Mouse (Mus musculus): ENCODE data around the gene Arl13b. TPM values are rescaled to one million over a fixed set of nuclear protein-coding genes. Genes with fewer than 3 reads are reported as not detected.
A peak's percentile ranks its signal among the peaks of the same experiment; 100 is the strongest.

Gene Arl13b
- polyA plus RNA-seq, 1 experiment = 3.1 TPM

GRCm38 (mm10) chr16:62807249-62807979 is 39.4 kb downstream of the Arl13b start:
- TF ChIP-seq CTCF (IDR thresholded peaks at IDR 0.05; ENCODE audit: control insufficient read depth, insufficient read depth, low read length) (no peak), POLR2A (IDR thresholded peaks at IDR 0.05; ENCODE audit: borderline replicate concordance, control insufficient read depth, low read depth, low read length) (no peak)
- 54% methylated on average over 8 of the region's 8 CpGs for WGBS
- peaks cover 1% of the 10 kb centered on the region; the same call in 1 of the 2 replicates for H3K4me1 ChIP-seq (ENCODE audit: control insufficient read depth, insufficient read depth, low read length)
- no peak overlapping the region for H3K27ac ChIP-seq (ENCODE audit: control insufficient read depth, insufficient read depth, low read depth, low read length, poor library complexity)
- H3K4me3 ChIP-seq (replicated peaks; ENCODE audit: control insufficient read depth, low read depth, low read length) = no peak overlapping the region

GRCm38 (mm10) chr16:62804621-62805020 is 42.2 kb downstream of the Arl13b start:
- no peak overlapping the region for H3K27ac ChIP-seq (ENCODE audit: control insufficient read depth, insufficient read depth, low read depth, low read length, poor library complexity)
- 85% methylated on average over 3 of the region's 3 CpGs for WGBS
- H3K4me1 ChIP-seq (ENCODE audit: control insufficient read depth, insufficient read depth, low read length) = peaks cover 1% of the 10 kb centered on the region
- no peak overlapping the region for H3K4me3 ChIP-seq (replicated peaks; ENCODE audit: control insufficient read depth, low read depth, low read length)
- no peak for TF ChIP-seq CTCF (IDR thresholded peaks at IDR 0.05; ENCODE audit: control insufficient read depth, insufficient read depth, low read length)
- TF ChIP-seq POLR2A (IDR thresholded peaks at IDR 0.05; ENCODE audit: borderline replicate concordance, control insufficient read depth, low read depth, low read length) = no peak

- Histone ChIP-seq H3K27ac (ENCODE audit: control insufficient read depth, insufficient read depth, low read depth, low read length, poor library complexity) (no peak overlapping the region), H3K4me1 (ENCODE audit: control insufficient read depth, insufficient read depth, low read length) (peaks cover 3% of the 10 kb centered on the region), H3K4me3 (replicated peaks; ENCODE audit: control insufficient read depth, low read depth, low read length) (no peak overlapping the region)
- WGBS = 66% methylated on average over 3 of the region's 3 CpGs
- TF ChIP-seq POLR2A (IDR thresholded peaks at IDR 0.05; ENCODE audit: borderline replicate concordance, control insufficient read depth, low read depth, low read length) (no peak), CTCF (IDR thresholded peaks at IDR 0.05; ENCODE audit: control insufficient read depth, insufficient read depth, low read length) (no peak)
These were observed 47.0 kb downstream of the Arl13b start for GRCm38 (mm10) chr16:62799839-62800238.

GRCm38 (mm10) chr16:62799426-62799825 is 47.4 kb downstream of the Arl13b start:
- no peak overlapping the region for H3K4me3 ChIP-seq (replicated peaks; ENCODE audit: control insufficient read depth, low read depth, low read length)
- H3K4me1 ChIP-seq (ENCODE audit: control insufficient read depth, insufficient read depth, low read length) = peaks cover 3% of the 10 kb centered on the region
- 79% methylated on average over 4 of the region's 4 CpGs for WGBS
- TF ChIP-seq POLR2A (IDR thresholded peaks at IDR 0.05; ENCODE audit: borderline replicate concordance, control insufficient read depth, low read depth, low read length) (no peak), CTCF (IDR thresholded peaks at IDR 0.05; ENCODE audit: control insufficient read depth, insufficient read depth, low read length) (no peak)
- no peak overlapping the region for H3K27ac ChIP-seq (ENCODE audit: control insufficient read depth, insufficient read depth, low read depth, low read length, poor library complexity)

- 59% methylated on average over 3 of the region's 3 CpGs for WGBS
- H3K27ac ChIP-seq (ENCODE audit: control insufficient read depth, insufficient read depth, low read depth, low read length, poor library complexity) = no peak overlapping the region
- TF ChIP-seq CTCF (IDR thresholded peaks at IDR 0.05; ENCODE audit: control insufficient read depth, insufficient read depth, low read length) = no peak
- no peak for TF ChIP-seq POLR2A (IDR thresholded peaks at IDR 0.05; ENCODE audit: borderline replicate concordance, control insufficient read depth, low read depth, low read length)
- H3K4me1 ChIP-seq (ENCODE audit: control insufficient read depth, insufficient read depth, low read length) = peaks cover 3% of the 10 kb centered on the region
- H3K4me3 ChIP-seq (replicated peaks; ENCODE audit: control insufficient read depth, low read depth, low read length) = no peak overlapping the region
These were observed 48.0 kb downstream of the Arl13b start for GRCm38 (mm10) chr16:62798808-62799207.

GRCm38 (mm10) chr16:62796608-62797007 is 50.2 kb downstream of the Arl13b start:
- H3K4me3 ChIP-seq (replicated peaks; ENCODE audit: control insufficient read depth, low read depth, low read length) = no peak overlapping the region
- H3K4me1 ChIP-seq (ENCODE audit: control insufficient read depth, insufficient read depth, low read length) = peaks cover 2% of the 10 kb centered on the region; the same call in 1 of the 2 replicates
- TF ChIP-seq POLR2A (IDR thresholded peaks at IDR 0.05; ENCODE audit: borderline replicate concordance, control insufficient read depth, low read depth, low read length) (no peak), CTCF (IDR thresholded peaks at IDR 0.05; ENCODE audit: control insufficient read depth, insufficient read depth, low read length) (no peak)
- H3K27ac ChIP-seq (ENCODE audit: control insufficient read depth, insufficient read depth, low read depth, low read length, poor library complexity) = no peak overlapping the region
- 22% methylated on average over 1 of the region's 1 CpGs for WGBS

GRCm38 (mm10) chr16:62786621-62787331 is 60.1 kb downstream of the Arl13b start, which contains the start of gene Nsun3:
Gene Nsun3 (minus strand): TSS chr16:62786818.
- peak within 1 kb of the TSS; percentile 99 for H3K27ac ChIP-seq (ENCODE audit: control insufficient read depth, insufficient read depth, low read depth, low read length, poor library complexity)
- H3K4me3 ChIP-seq (replicated peaks; ENCODE audit: control insufficient read depth, low read depth, low read length) = peak within 1 kb of the TSS; percentile 99
- WGBS = under 1% methylated on average over 41 of the region's 41 CpGs
- no peaks in the 10 kb centered on the region; the same call in 1 of the 2 replicates for H3K4me1 ChIP-seq (ENCODE audit: control insufficient read depth, insufficient read depth, low read length)
- TF ChIP-seq POLR2A (IDR thresholded peaks at IDR 0.05; ENCODE audit: borderline replicate concordance, control insufficient read depth, low read depth, low read length) = peak; percentile 90
- no peak for TF ChIP-seq CTCF (IDR thresholded peaks at IDR 0.05; ENCODE audit: control insufficient read depth, insufficient read depth, low read length)

GRCm38 (mm10) chr16:62782229-62782628 is 64.6 kb downstream of the Arl13b start:
- H3K4me3 ChIP-seq (replicated peaks; ENCODE audit: control insufficient read depth, low read depth, low read length) = no peak overlapping the region
- no peaks in the 10 kb centered on the region; the same call in 1 of the 2 replicates for H3K4me1 ChIP-seq (ENCODE audit: control insufficient read depth, insufficient read depth, low read length)
- no peak for TF ChIP-seq POLR2A (IDR thresholded peaks at IDR 0.05; ENCODE audit: borderline replicate concordance, control insufficient read depth, low read depth, low read length)
- TF ChIP-seq CTCF (IDR thresholded peaks at IDR 0.05; ENCODE audit: control insufficient read depth, insufficient read depth, low read length) = no peak
- 24% methylated on average over 5 of the region's 5 CpGs for WGBS
- H3K27ac ChIP-seq (ENCODE audit: control insufficient read depth, insufficient read depth, low read depth, low read length, poor library complexity) = no peak overlapping the region

Measured in bone marrow, adult 2 months (tissue).